Mouse (Mus musculus) heart, adult 2 months (tissue): Measurements from ENCODE around the gene Rbm14.

ENCODE experiments used
- CTCF ChIP-seq: fragments of 200-600 bp; IDR thresholded peaks from 2 replicates; pipeline ENCODE4 v1.8.1; 2022; ENCODE audit warnings: antibody characterized with exemption, mild to moderate bottlenecking, moderate library complexity
- POLR2A ChIP-seq: fragments of 200-500 bp; IDR thresholded peaks from 2 replicates; pipeline ENCODE4 v1.6.1; 2011; ENCODE audit warnings: mild to moderate bottlenecking, low read depth, low read length, control low read depth; ENCODE audit not compliant: insufficient read depth

DNA sequence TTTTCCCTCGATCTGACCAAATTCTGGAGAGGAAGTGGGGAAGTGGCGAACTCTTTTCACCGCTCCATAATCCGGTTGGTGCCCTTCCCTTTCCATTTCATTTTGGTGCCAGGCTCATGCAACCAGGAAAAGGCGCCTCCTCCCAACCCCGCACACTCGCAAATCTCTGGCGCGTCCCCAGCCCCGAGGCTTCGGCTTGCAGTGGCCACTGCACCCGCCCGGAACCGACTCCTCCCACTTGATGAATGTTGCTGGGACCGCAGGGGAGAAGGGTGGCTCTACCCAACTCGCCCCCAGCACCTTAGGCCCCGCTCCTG lies 730 bp downstream of the Rbm14 start:
- TF ChIP-seq CTCF = no peak
- no peak for TF ChIP-seq POLR2A
